Comparison of ENCODE assay signal across 17 mouse cellular contexts in the genomic region with DNA sequence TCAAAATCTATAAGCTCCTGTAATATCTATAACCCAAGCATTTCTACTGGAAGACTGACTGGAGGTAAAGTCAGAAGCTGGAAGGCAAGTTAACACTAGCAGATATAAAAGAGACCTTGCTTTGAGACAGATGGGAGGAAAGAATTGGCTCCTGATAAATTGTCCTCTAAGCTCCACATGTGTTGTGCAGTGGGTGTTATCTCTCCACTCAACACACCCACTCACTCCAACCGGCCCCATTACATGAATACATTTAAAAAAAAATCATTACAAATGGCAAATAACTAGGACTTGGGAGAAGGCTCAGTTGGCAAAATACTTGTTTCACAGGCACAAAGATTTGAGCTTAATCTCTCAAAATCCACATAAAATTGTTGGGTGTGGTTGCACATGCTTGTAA.
DNase-seq lines count a peak whose midpoint lies in the region.
"Had no signal": no experiment of that assay in that cellular context is flagged by ENCODE, and none has a peak within 500 bp of the region (broad histone marks: within the 10 kb centered on the region; RNA-seq: fewer than 3 reads in every experiment).

No protein-coding gene starts in this region.

- intact Hi-C loops in left cerebral cortex, postnatal 25 days (cut with DNase I): no loop called here
- intact Hi-C loops in left cerebral cortex, postnatal 14 days (cut with DNase I): no loop called here

- peak; percentile 4 to 9 for DNase-seq in left cerebral cortex, postnatal 25 days (ENCODE audit: low spot score in 2 of 2)
- no peak for DNase-seq in left cerebral cortex, postnatal 14 days (ENCODE audit: low spot score in 2 of 2)
- DNase-seq in right cerebral cortex, postnatal 36 days (ENCODE audit: low spot score in 2 of 2): peak; percentile 3
- no peak for DNase-seq in right cerebral cortex, postnatal 25 days
- peak; percentile 35 for DNase-seq in layer of hippocampus, adult 9-10 months (ENCODE audit: low spot score)
- DNase-seq in cerebellum, postnatal 36 days: no peak
- no peak for DNase-seq in lung, postnatal 4 days
- DNase-seq: adrenal gland, adult 2 months; adrenal gland, postnatal 25 days; cerebellum, adult 11 months; cerebellum, adult 9-10 months; cerebellum, postnatal 25 days; forebrain, postnatal 0 days; gastrocnemius, postnatal 36 days; heart, adult 11 months; heart, postnatal 10 days; heart, postnatal 4 days had no signal

Comparison
In these comparisons a context has a peak if more than half of its experiments do, and no peak if none do; other contexts are left out.
1. DNase-seq: peak in left cerebral cortex, postnatal 25 days (2 of 2), right cerebral cortex, postnatal 36 days (2 of 2) and layer of hippocampus, adult 9-10 months (single experiment); none in left cerebral cortex, postnatal 14 days (0 of 2), right cerebral cortex, postnatal 25 days (single experiment), cerebellum, postnatal 36 days (0 of 2) and lung, postnatal 4 days (0 of 2).